Mouse (Mus musculus) Patski (cell line): Measurements from ENCODE around the gene Coq8b. TPM values are rescaled to one million over a fixed set of nuclear protein-coding genes. Genes with fewer than 3 reads are reported as not detected.

Source experiments
- ATAC-seq: fragments of 100-300 bp; one replicate; pipeline ENCODE4 v1.8.0; 2021
- CTCF ChIA-PET: fragments of 350-600 bp; sonication (Branson Sonifier 250); formaldehyde crosslinking; loops from one replicate; lab custom pipeline; 2022; ENCODE audit warnings: inconsistent platforms; lab: Charles Lee
- POLR2A ChIA-PET: fragments of 350-600 bp; sonication (Branson Sonifier 250); formaldehyde crosslinking; loops from one replicate; lab custom pipeline; 2022; ENCODE audit warnings: antibody characterized with exemption, inconsistent platforms; lab: Charles Lee
- DNase-seq: peaks from one replicate; pipeline ENCODE4 v3.0.0-alpha.2; 2011; ENCODE audit warnings: low read depth, low spot score
- H3K27me3 ChIP-seq: fragments of 371-371 bp; one replicate; pipeline ENCODE4 v1.5.1; 2021
- CTCF ChIP-seq: fragments of 100-300 bp; IDR thresholded peaks from one replicate; pipeline ENCODE4 v1.5.1; 2021
- in situ Hi-C: fragments of 300-500 bp; cut with MboI; formaldehyde crosslinking; loops from 3 replicates; pipeline ENCODE4 v1.11.1; 2018; ENCODE audit warnings: low pct_unique_long_range_greater_than_20kb, mixed read lengths
- polyA plus RNA-seq: library from polyadenylated mRNA; unstranded; gene quantifications from one replicate; pipeline ENCODE4 v1.2.3, GENCODE M21; 2021

Gene Coq8b
- polyA plus RNA-seq, 1 experiment from 2014 or later, result 39.6 TPM

- POLR2A ChIA-PET, result no interaction called here
- no peak for TF ChIP-seq CTCF
- ATAC-seq (no peak), DNase-seq (no peak)
- H3K27me3 ChIP-seq, result no peaks in the 10 kb centered on the region
- in situ Hi-C loops, result no loop called here
- CTCF ChIA-PET, result no interaction called here
Observed at GRCm38 (mm10) chr7:27264761-27265160, 31.9 kb downstream of the Coq8b start.

GRCm38 (mm10) chr7:27266515-27267128 is 33.8 kb downstream of the Coq8b start:
- POLR2A ChIA-PET, result no interaction called here
- no peaks in the 10 kb centered on the region for H3K27me3 ChIP-seq
- no peak for TF ChIP-seq CTCF
- in situ Hi-C loops, result no loop called here
- ATAC-seq (no peak), DNase-seq (no peak)
- CTCF ChIA-PET, result no interaction called here

GRCm38 (mm10) chr7:27271423-27271822 is 38.6 kb downstream of the Coq8b start:
- TF ChIP-seq CTCF, result no peak
- DNase-seq (no peak), ATAC-seq (no peak)
- POLR2A ChIA-PET, result no interaction called here
- no peaks in the 10 kb centered on the region for H3K27me3 ChIP-seq
- in situ Hi-C loops, result no loop called here
- CTCF ChIA-PET, result interaction anchor here (1.2 to 1.7 kb wide), 3 partner anchors 10 to 111 kb away, joined by 3 to 4 read pairs (median 3); no protein-coding TSS in a partner anchor

GRCm38 (mm10) chr7:27273739-27274351 is 41.0 kb downstream of the Coq8b start:
- in situ Hi-C loops, result no loop called here
- no peaks in the 10 kb centered on the region for H3K27me3 ChIP-seq
- CTCF ChIA-PET, result interaction anchor here (0.8 to 1.8 kb wide), 2 partner anchors 11 to 20 kb away, joined by 3 read pairs; no protein-coding TSS in a partner anchor
- POLR2A ChIA-PET, result interaction anchor here (0.6 kb wide), 2 partner anchors 37 to 166 kb away, joined by 3 read pairs; no protein-coding TSS in a partner anchor
- DNase-seq, result no peak
- no peak for ATAC-seq
- peak; percentile 70 for TF ChIP-seq CTCF

- no peak for DNase-seq
- no peaks in the 10 kb centered on the region for H3K27me3 ChIP-seq
- in situ Hi-C loops, result loop anchor here (25.0 kb wide), 1 partner anchor 513 kb away; the partner anchor contains the start of gene Cyp2b19
- no peak for TF ChIP-seq CTCF
- ATAC-seq, result no peak
- ChIA-PET POLR2A (no interaction called here), CTCF (interaction anchor here (1.5 kb wide), 1 partner anchor 11 kb away, joined by 5 read pairs; no protein-coding TSS in a partner anchor)
Observed at GRCm38 (mm10) chr7:27274916-27275315, 42.1 kb downstream of the Coq8b start.

GRCm38 (mm10) chr7:27276021-27276420 is 43.2 kb downstream of the Coq8b start:
- DNase-seq (no peak), ATAC-seq (no peak)
- TF ChIP-seq CTCF, result no peak
- H3K27me3 ChIP-seq, result no peaks in the 10 kb centered on the region
- in situ Hi-C loops, result loop anchor here (25.0 kb wide), 1 partner anchor 514 kb away; the partner anchor contains the start of gene Cyp2b19
- POLR2A ChIA-PET, result interaction anchor here (0.6 kb wide), 1 partner anchor 10 kb away, joined by 3 read pairs; no protein-coding TSS in a partner anchor
- CTCF ChIA-PET, result interaction anchor here (1.1 to 1.6 kb wide), 5 partner anchors 9 to 31 kb away, joined by 3 to 5 read pairs (median 4); no protein-coding TSS in a partner anchor

- H3K27me3 ChIP-seq, result no peaks in the 10 kb centered on the region
- ChIA-PET CTCF (interaction anchor here (1.1 to 1.6 kb wide), 3 partner anchors 10 to 30 kb away, joined by 3 to 5 read pairs (median 3); no protein-coding TSS in a partner anchor), POLR2A (no interaction called here)
- TF ChIP-seq CTCF, result peak; percentile 76
- in situ Hi-C loops, result loop anchor here (25.0 kb wide), 1 partner anchor 515 kb away; the partner anchor contains the start of gene Cyp2b19
- ATAC-seq, result no peak
- no peak for DNase-seq
Observed at GRCm38 (mm10) chr7:27277191-27277590, 44.4 kb downstream of the Coq8b start.

- in situ Hi-C loops, result loop anchor here (25.0 kb wide), 1 partner anchor 519 kb away; the partner anchor contains the start of gene Cyp2b19
- ChIA-PET CTCF (interaction anchor here (0.6 to 1.9 kb wide), 4 partner anchors 10 to 122 kb away, joined by 3 to 5 read pairs (median 4); no protein-coding TSS in a partner anchor), POLR2A (interaction anchor here (1.6 kb wide), 1 partner anchor 10 kb away, joined by 3 read pairs; no protein-coding TSS in a partner anchor)
- DNase-seq (no peak), ATAC-seq (no peak)
- H3K27me3 ChIP-seq, result no peaks in the 10 kb centered on the region
- no peak for TF ChIP-seq CTCF
Observed at GRCm38 (mm10) chr7:27281717-27282116, 48.9 kb downstream of the Coq8b start.

- CTCF ChIA-PET, result interaction anchor here (0.6 to 1.9 kb wide), 4 partner anchors 10 to 122 kb away, joined by 3 to 5 read pairs (median 4); no protein-coding TSS in a partner anchor
- in situ Hi-C loops, result loop anchor here (25.0 kb wide), 1 partner anchor 520 kb away; the partner anchor contains the start of gene Cyp2b19
- POLR2A ChIA-PET, result interaction anchor here (1.6 kb wide), 1 partner anchor 9 kb away, joined by 3 read pairs; no protein-coding TSS in a partner anchor
Observed at GRCm38 (mm10) chr7:27282225-27282624, 49.4 kb downstream of the Coq8b start.

More at GRCm38 (mm10) chr7:27282225-27282624, 49.4 kb downstream of the Coq8b start:
- ATAC-seq (peak; percentile 60), DNase-seq (peak; percentile 58)
- no peak for TF ChIP-seq CTCF
- H3K27me3 ChIP-seq, result no peaks in the 10 kb centered on the region
